Mouse (Mus musculus) forebrain, embryonic 12.5 days (tissue): ENCODE results near the gene Tmem235. TPM values are rescaled to one million over a fixed set of nuclear protein-coding genes. Genes with fewer than 3 reads are reported as not detected.

Source experiments
- ATAC-seq: fragments of 200-750 bp; cut with Nextera tagmentation; 2 replicates; pipeline ENCODE4 v1.8.0; 2017; ENCODE audit warnings: moderate TSS enrichment; ENCODE audit not compliant: low FRiP score
- H3K27ac ChIP-seq: fragments of 300-500 bp; sonication (generic); 2 replicates; pipeline ENCODE4 v1.5.1; 2016; ENCODE audit warnings: mild to moderate bottlenecking
- H3K27me3 ChIP-seq: fragments of 300-500 bp; sonication (generic); 2 replicates; pipeline ENCODE4 v1.6.1; 2016; ENCODE audit warnings: mild to moderate bottlenecking
- H3K36me3 ChIP-seq: fragments of 300-500 bp; sonication (generic); replicated peaks from 2 replicates; pipeline ENCODE4 v1.6.1; 2016; ENCODE audit warnings: mild to moderate bottlenecking
- H3K4me1 ChIP-seq: fragments of 300-500 bp; sonication (generic); 2 replicates; pipeline ENCODE4 v1.6.1; 2016
- H3K4me2 ChIP-seq: fragments of 300-500 bp; sonication (generic); 2 replicates; pipeline ENCODE4 v1.6.1; 2016; ENCODE audit warnings: mild to moderate bottlenecking, moderate library complexity
- H3K4me3 ChIP-seq: fragments of 300-500 bp; sonication (generic); replicated peaks from 2 replicates; pipeline ENCODE4 v1.5.1; 2016; ENCODE audit warnings: mild to moderate bottlenecking
- H3K9ac ChIP-seq: fragments of 300-500 bp; sonication (generic); 2 replicates; pipeline ENCODE4 v1.6.1; 2016; ENCODE audit warnings: mild to moderate bottlenecking
- H3K9me3 ChIP-seq: fragments of 300-500 bp; sonication (generic); 2 replicates; pipeline ENCODE4 v1.6.1; 2016
- WGBS: fragments of 180-500 bp; shearing (Covaris S2); methylation state at CpG from one replicate; pipeline ENCODE4 v1.1.7; 2016; 5-methylcytosine and 5-hydroxymethylcytosine counted together
- polyA plus RNA-seq: library from polyadenylated mRNA; unstranded; fragments of >200 nt; fragmentation: Nextera tagmentation; extraction: Ambion mirVana; gene quantifications from 2 replicates; pipeline ENCODE4 v1.2.1, GENCODE M21; 2016

The Tmem235 gene
- polyA plus RNA-seq, 1 experiment from 2014 or later, result not detected

DNA sequence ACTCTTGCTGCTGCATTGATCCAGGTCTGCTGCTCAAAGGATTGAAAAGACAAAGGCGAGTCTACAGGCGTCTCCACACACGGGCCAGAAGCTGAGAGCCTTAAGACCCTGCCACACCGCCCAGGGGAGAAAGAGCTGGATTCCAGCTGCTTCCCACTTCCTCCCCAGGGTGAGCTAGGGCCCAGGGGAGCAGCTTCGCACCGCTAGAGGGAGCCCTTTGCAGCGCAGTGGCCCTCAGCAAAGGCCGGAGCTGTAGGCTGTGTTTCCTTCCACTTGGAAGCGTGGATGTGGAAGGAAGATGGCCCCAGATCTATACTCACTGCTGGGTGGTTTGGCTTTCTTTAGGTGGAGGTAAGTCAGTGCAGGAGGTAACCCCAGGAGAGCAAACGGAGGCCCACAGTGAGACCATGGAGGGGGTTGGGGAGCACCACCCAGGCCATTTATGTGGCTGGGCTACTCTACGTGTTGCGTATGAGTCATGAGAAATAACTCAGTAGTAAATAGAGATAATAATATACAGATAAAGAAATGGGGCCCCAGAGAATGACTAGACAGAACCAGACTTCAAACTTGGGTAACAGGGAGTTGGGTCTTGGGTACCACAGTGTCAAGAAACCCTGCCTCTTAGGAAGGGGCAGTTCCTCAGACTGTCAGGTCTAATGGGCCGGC, 52.3 kb downstream of the Tmem235 start:
- Histone ChIP-seq H3K27me3 (no peaks in the 10 kb centered on the region; the same call in 1 of the 2 replicates), H3K4me2 (no peak overlapping the region), H3K36me3 (no peaks in the 10 kb centered on the region), H3K9me3 (peaks cover 4% of the 10 kb centered on the region; the same call in 1 of the 2 replicates), H3K4me3 (no peak overlapping the region), H3K9ac (no peak overlapping the region), H3K27ac (no peak overlapping the region), H3K4me1 (0 out of 2 replicates have a peak, but pooled peaks cover 6% of the 10 kb centered on the region)
- peak; percentile 27; the same call in 1 of the 2 replicates for ATAC-seq
- WGBS, result 33% methylated on average over 13 of the region's 13 CpGs

DNA sequence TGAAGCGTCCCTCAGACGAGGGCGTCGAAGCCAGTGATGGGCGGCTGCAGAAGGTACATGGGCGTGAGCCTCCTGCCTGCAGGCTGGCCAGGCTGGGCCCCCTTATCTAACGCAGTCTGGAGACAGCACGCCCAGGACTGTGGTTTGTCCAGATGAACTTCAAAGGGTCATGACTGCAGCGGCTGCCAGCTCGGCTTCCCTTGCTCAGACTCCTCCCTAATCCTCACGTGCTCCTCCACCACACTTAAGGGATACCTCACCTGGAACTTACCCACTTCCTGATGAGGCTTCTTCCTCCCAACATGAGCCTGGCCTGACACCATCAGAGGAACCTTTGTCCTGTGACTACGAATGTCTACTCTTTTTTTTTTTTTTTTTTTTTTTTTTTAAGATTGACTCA, 54.0 kb downstream of the Tmem235 start:
- H3K4me3 ChIP-seq, result no peak overlapping the region
- WGBS, result 80% methylated on average over 12 of the region's 12 CpGs
- H3K27ac ChIP-seq, result no peak overlapping the region
- peaks cover 4% of the 10 kb centered on the region; the same call in 1 of the 2 replicates for H3K9me3 ChIP-seq
- H3K27me3 ChIP-seq, result peaks cover 3% of the 10 kb centered on the region
- H3K4me1 ChIP-seq, result peaks cover 13% of the 10 kb centered on the region; the same call in 1 of the 2 replicates
- no peaks in the 10 kb centered on the region for H3K36me3 ChIP-seq
- no peak for ATAC-seq
- no peak overlapping the region for H3K4me2 ChIP-seq
- H3K9ac ChIP-seq, result no peak overlapping the region

Other genes with a start within 250 kb of the Tmem235 start
- gene Tnrc6c, start 206.5 kb upstream of the Tmem235 start, polyA plus RNA-seq, result 23.7 and 25.0 TPM in 2 replicates
- 0.82 and 1.2 TPM in 2 replicates for gene Tmc8, start 78.7 kb upstream of the Tmem235 start, polyA plus RNA-seq
- gene Tmc6, start 78.6 kb upstream of the Tmem235 start, polyA plus RNA-seq, result 3.0 and 4.4 TPM in 2 replicates
- not detected in 2 replicates for gene 6030468B19Rik, start 63.1 kb upstream of the Tmem235 start, polyA plus RNA-seq
- gene Gm20708, start 51.1 kb upstream of the Tmem235 start, polyA plus RNA-seq, result 0.15 and 0.56 TPM in 2 replicates
- 20.6 and 25.5 TPM in 2 replicates for gene Syngr2, start 51.1 kb upstream of the Tmem235 start, polyA plus RNA-seq
- 5.6 and 5.9 TPM in 2 replicates for gene Afmid, start 34.8 kb upstream of the Tmem235 start, polyA plus RNA-seq
- gene Tk1, start 34.7 kb upstream of the Tmem235 start, polyA plus RNA-seq, result 110 and 115 TPM in 2 replicates
- gene Birc5, start 11.5 kb upstream of the Tmem235 start, polyA plus RNA-seq, result 282 and 293 TPM in 2 replicates
- gene Tha1, start 12.7 kb downstream of the Tmem235 start, polyA plus RNA-seq, result 2.9 and 3.9 TPM in 2 replicates
- 13.5 and 14.7 TPM in 2 replicates for gene Socs3, start 109.3 kb downstream of the Tmem235 start, polyA plus RNA-seq
- gene Pgs1, start 125.5 kb downstream of the Tmem235 start, polyA plus RNA-seq, result 45.3 and 45.9 TPM in 2 replicates